Mouse (Mus musculus): ENCODE results near the gene AY358078. TPM values are rescaled to one million over a fixed set of nuclear protein-coding genes. Genes with fewer than 3 reads are reported as not detected.

Gene AY358078
- polyA plus RNA-seq, 1 experiment from 2014 or later: not detected

Small RNA genes lying within 50 kb of the gene (microRNA-seq; reads per million reads assigned to microRNA genes)
- not detected for gene Gm27375

Other genes starting within 250 kb of the AY358078 start
- gene Gm5622, start 247.3 kb upstream of the AY358078 start, polyA plus RNA-seq (2015; fragmentation: Nextera tagmentation; extraction: Ambion mirVana): not detected in 2 replicates
- not detected in 2 replicates for gene Gm17175, start 226.0 kb upstream of the AY358078 start, polyA plus RNA-seq (2015; fragmentation: Nextera tagmentation; extraction: Ambion mirVana)
- gene Gm17174, start 207.9 kb upstream of the AY358078 start, polyA plus RNA-seq (2015; fragmentation: Nextera tagmentation; extraction: Ambion mirVana): not detected in 2 replicates
- gene Gm17078, start 188.7 kb upstream of the AY358078 start, polyA plus RNA-seq (2015; fragmentation: Nextera tagmentation; extraction: Ambion mirVana): not detected in 2 replicates
- not detected in 2 replicates for gene Gm4181, start 164.4 kb upstream of the AY358078 start, polyA plus RNA-seq (2015; fragmentation: Nextera tagmentation; extraction: Ambion mirVana)
- gene Gm17079, start 104.6 kb upstream of the AY358078 start, polyA plus RNA-seq (2015; fragmentation: Nextera tagmentation; extraction: Ambion mirVana): not detected in 2 replicates
- not detected in 2 replicates for gene Gm5800, start 82.9 kb upstream of the AY358078 start, polyA plus RNA-seq (2015; fragmentation: Nextera tagmentation; extraction: Ambion mirVana)
- not detected in 2 replicates for gene Ang4, start 26.5 kb upstream of the AY358078 start, polyA plus RNA-seq (2015; fragmentation: Nextera tagmentation; extraction: Ambion mirVana)
- not detected in 2 replicates for gene Ear6, start 53.7 kb downstream of the AY358078 start, polyA plus RNA-seq (2015; fragmentation: Nextera tagmentation; extraction: Ambion mirVana)
- gene Mettl17, start 84.8 kb downstream of the AY358078 start, polyA plus RNA-seq (2015; fragmentation: Nextera tagmentation; extraction: Ambion mirVana): 60.5 and 76.5 TPM in 2 replicates
- gene Slc39a2, start 92.8 kb downstream of the AY358078 start, polyA plus RNA-seq (2015; fragmentation: Nextera tagmentation; extraction: Ambion mirVana): 1.3 and 1.5 TPM in 2 replicates
- gene Ndrg2, start 114.1 kb downstream of the AY358078 start, polyA plus RNA-seq (2015; fragmentation: Nextera tagmentation; extraction: Ambion mirVana): 98.2 and 99.0 TPM in 2 replicates
- not detected in 2 replicates for gene Tppp2, start 118.4 kb downstream of the AY358078 start, polyA plus RNA-seq (2015; fragmentation: Nextera tagmentation; extraction: Ambion mirVana)
- gene Rnase13, start 122.7 kb downstream of the AY358078 start, polyA plus RNA-seq (2015; fragmentation: Nextera tagmentation; extraction: Ambion mirVana): not detected in 2 replicates
- gene Arhgef40, start 184.7 kb downstream of the AY358078 start, polyA plus RNA-seq (2015; fragmentation: Nextera tagmentation; extraction: Ambion mirVana): 75.9 and 84.7 TPM in 2 replicates
- gene Tmem253, start 215.6 kb downstream of the AY358078 start, polyA plus RNA-seq (2015; fragmentation: Nextera tagmentation; extraction: Ambion mirVana): 0.63 and 0.96 TPM in 2 replicates
- gene Zfp219, start 220.7 kb downstream of the AY358078 start, polyA plus RNA-seq (2015; fragmentation: Nextera tagmentation; extraction: Ambion mirVana): 52.3 and 58.6 TPM in 2 replicates
- not detected in 2 replicates for gene Olfr221, start 242.4 kb downstream of the AY358078 start, polyA plus RNA-seq (2015; fragmentation: Nextera tagmentation; extraction: Ambion mirVana)